Mouse (Mus musculus) midbrain, embryonic 15.5 days (tissue): ENCODE data around the gene Olfr743. TPM values are rescaled to one million over a fixed set of nuclear protein-coding genes. Genes with fewer than 3 reads are reported as not detected.
"Not testable (repeated sequence)": the region's sequence is repeated elsewhere in the genome, so short reads cannot be mapped to it uniquely, and the experiment has no call there.

Experiments used
- ATAC-seq: fragments of 200-750 bp; cut with Nextera tagmentation; replicated peaks from 2 replicates; pipeline ENCODE4 v1.8.0; 2017; ENCODE audit warnings: moderate TSS enrichment
- H3K27ac ChIP-seq: fragments of 300-500 bp; sonication (generic); 2 replicates; pipeline ENCODE4 v1.5.1; 2015; ENCODE audit warnings: mild to moderate bottlenecking, inconsistent platforms
- H3K27me3 ChIP-seq: fragments of 300-500 bp; sonication (generic); replicated peaks from 2 replicates; pipeline ENCODE4 v1.6.1; 2015; ENCODE audit warnings: inconsistent platforms
- H3K36me3 ChIP-seq: fragments of 300-500 bp; sonication (generic); replicated peaks from 2 replicates; pipeline ENCODE4 v1.6.1; 2015; ENCODE audit warnings: inconsistent platforms
- H3K4me1 ChIP-seq: fragments of 300-500 bp; sonication (generic); 2 replicates; pipeline ENCODE4 v1.6.1; 2015; ENCODE audit warnings: inconsistent platforms
- H3K4me2 ChIP-seq: fragments of 300-500 bp; sonication (generic); 2 replicates; pipeline ENCODE4 v1.6.1; 2015; ENCODE audit warnings: inconsistent platforms, mild to moderate bottlenecking, moderate library complexity
- H3K4me3 ChIP-seq: fragments of 300-500 bp; sonication (generic); 2 replicates; pipeline ENCODE4 v1.5.1; 2015; ENCODE audit warnings: mild to moderate bottlenecking, inconsistent platforms
- H3K9ac ChIP-seq: fragments of 300-500 bp; sonication (generic); 2 replicates; pipeline ENCODE4 v1.6.1; 2015; ENCODE audit warnings: mild to moderate bottlenecking, inconsistent platforms
- H3K9me3 ChIP-seq: fragments of 300-500 bp; sonication (generic); 2 replicates; pipeline ENCODE4 v1.6.1; 2016; ENCODE audit warnings: inconsistent platforms
- WGBS: fragments of 180-500 bp; shearing (Covaris S2); methylation state at CpG from one replicate; pipeline ENCODE4 v1.1.7; 2015; ENCODE audit warnings: mixed read lengths; 5-methylcytosine and 5-hydroxymethylcytosine counted together
- polyA plus RNA-seq: library from polyadenylated mRNA; unstranded; fragments of >200 nt; fragmentation: Nextera tagmentation; extraction: Ambion mirVana; gene quantifications from 2 replicates; pipeline ENCODE4 v1.2.1, GENCODE M21; 2015

Olfr743 gene
- polyA plus RNA-seq = not detected in 2 replicates

GRCm38 (mm10) chr14:50521539-50521938 is at the start of gene Olfr743:
TSS of gene Olfr743 (plus strand) at chr14:50521839.
- Histone ChIP-seq H3K4me1 (no peaks in the 10 kb centered on the region), H3K9me3 (no peaks in the 10 kb centered on the region), H3K4me3 (no peak within 1 kb of the TSS), H3K36me3 (no peaks in the 10 kb centered on the region), H3K27ac (no peak within 1 kb of the TSS), H3K9ac (no peak within 1 kb of the TSS), H3K27me3 (no peaks in the 10 kb centered on the region), H3K4me2 (no peak within 1 kb of the TSS)
- no peak for ATAC-seq

- H3K27ac ChIP-seq = no peak within 1 kb of the TSS
- H3K36me3 ChIP-seq = no peaks in the 10 kb centered on the region
- WGBS = 65% methylated on average over 2 of the region's 2 CpGs
- H3K4me3 ChIP-seq = no peak within 1 kb of the TSS
- H3K9ac ChIP-seq = no peak within 1 kb of the TSS
- no peaks in the 10 kb centered on the region for H3K9me3 ChIP-seq
- no peak for ATAC-seq
- no peaks in the 10 kb centered on the region for H3K27me3 ChIP-seq
- no peaks in the 10 kb centered on the region for H3K4me1 ChIP-seq
- H3K4me2 ChIP-seq = no peak within 1 kb of the TSS
Observed at GRCm38 (mm10) chr14:50472438-50472837, 49.2 kb upstream of the Olfr743 start, which contains the start of gene Olfr741. TSS of gene Olfr741 (plus strand) at chr14:50472738.

GRCm38 (mm10) chr14:50478406-50478805 is 43.2 kb upstream of the Olfr743 start:
- no peak overlapping the region for H3K4me3 ChIP-seq
- H3K4me2 ChIP-seq = no peak overlapping the region
- no peaks in the 10 kb centered on the region for H3K4me1 ChIP-seq
- 73% methylated on average over 2 of the region's 2 CpGs for WGBS
- H3K27ac ChIP-seq = no peak overlapping the region
- H3K36me3 ChIP-seq = no peaks in the 10 kb centered on the region
- no peak overlapping the region for H3K9ac ChIP-seq
- ATAC-seq = no peak
- H3K27me3 ChIP-seq = no peaks in the 10 kb centered on the region
- no peaks in the 10 kb centered on the region for H3K9me3 ChIP-seq

DNA sequence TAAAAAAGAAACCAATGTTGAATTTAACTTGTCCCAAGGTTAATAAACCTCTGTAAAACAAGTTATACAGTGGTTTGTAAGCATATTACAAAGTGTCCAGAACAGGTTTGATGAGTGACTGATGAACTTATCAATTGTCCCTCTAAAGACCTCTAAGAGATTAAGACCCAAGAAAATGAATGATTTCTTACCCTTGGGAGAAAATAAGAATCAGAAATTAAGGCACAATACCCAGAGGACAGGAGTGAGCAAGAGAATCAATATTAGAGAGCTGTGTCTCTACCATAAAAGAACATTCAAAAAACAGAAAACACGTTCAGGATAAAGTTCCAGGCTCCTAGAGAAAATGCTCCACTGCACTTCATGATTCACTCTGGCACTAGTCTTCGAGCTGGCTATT is 18.3 kb upstream of the Olfr743 start, which contains the start of gene Olfr742:
Gene Olfr742, plus strand, starts transcription at position 301 of the 400 bp plus-strand sequence.
- Histone ChIP-seq H3K4me1 (no peaks in the 10 kb centered on the region), H3K9me3 (no peaks in the 10 kb centered on the region)
- 57% methylated on average over 2 of the region's 2 CpGs for WGBS

DNA sequence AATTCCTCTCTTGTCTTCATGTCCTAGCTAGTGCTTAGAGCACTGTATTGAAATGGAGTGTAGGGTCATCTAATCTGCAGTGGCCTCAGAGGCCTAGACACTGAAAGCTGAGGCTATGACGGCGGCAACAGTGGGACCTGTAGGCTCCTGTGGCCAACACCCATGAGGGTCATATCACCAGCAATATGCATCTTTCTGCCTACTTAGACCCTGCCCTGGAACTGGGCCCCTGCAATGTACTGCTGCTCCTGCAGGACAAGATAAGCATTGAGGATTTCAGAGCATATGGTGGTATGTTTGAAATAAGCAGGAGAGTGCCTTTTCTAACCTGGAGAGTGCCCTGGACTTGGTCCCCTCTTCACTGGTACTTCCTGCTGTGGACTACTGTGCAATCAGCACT is 31.1 kb downstream of the Olfr743 start:
- no peak for ATAC-seq
- H3K9ac ChIP-seq = no peak overlapping the region
- WGBS = 96% methylated on average over 2 of the region's 2 CpGs

More for the DNA sequence above, 18.3 kb upstream of the Olfr743 start, which contains the start of gene Olfr742:
- H3K27ac ChIP-seq = no peak within 1 kb of the TSS
- H3K27me3 ChIP-seq = no peaks in the 10 kb centered on the region
- H3K9ac ChIP-seq = no peak within 1 kb of the TSS
- H3K4me2 ChIP-seq = no peak within 1 kb of the TSS
- H3K36me3 ChIP-seq = no peaks in the 10 kb centered on the region
- ATAC-seq = no peak
- H3K4me3 ChIP-seq = no peak within 1 kb of the TSS

GRCm38 (mm10) chr14:50573056-50573455 is 51.4 kb downstream of the Olfr743 start:
- H3K4me1 ChIP-seq, H3K9ac ChIP-seq, H3K9me3 ChIP-seq, H3K27ac ChIP-seq, H3K4me3 ChIP-seq, ATAC-seq, H3K36me3 ChIP-seq, H3K27me3 ChIP-seq, H3K4me2 ChIP-seq: not testable (repeated sequence)
- 71% methylated on average over 1 of the region's 1 CpGs for WGBS

More for the DNA sequence above, 31.1 kb downstream of the Olfr743 start:
- Histone ChIP-seq H3K4me2 (no peak overlapping the region), H3K4me3 (no peak overlapping the region), H3K36me3 (no peaks in the 10 kb centered on the region), H3K9me3 (no peaks in the 10 kb centered on the region), H3K27ac (no peak overlapping the region), H3K27me3 (no peaks in the 10 kb centered on the region), H3K4me1 (no peaks in the 10 kb centered on the region)

Other genes with a start within 250 kb of the Olfr743 start
- not detected in 2 replicates for gene Olfr732, start 237.6 kb upstream of the Olfr743 start, polyA plus RNA-seq
- not detected in 2 replicates for gene Olfr733, start 220.3 kb upstream of the Olfr743 start, polyA plus RNA-seq
- gene Olfr734, start 195.1 kb upstream of the Olfr743 start, polyA plus RNA-seq = not detected in 2 replicates
- gene Olfr735, start 173.0 kb upstream of the Olfr743 start, polyA plus RNA-seq = not detected in 2 replicates
- not detected in 2 replicates for gene Tlr11, start 163.9 kb upstream of the Olfr743 start, polyA plus RNA-seq
- gene Olfr736, start 140.7 kb upstream of the Olfr743 start, polyA plus RNA-seq = not detected in 2 replicates
- gene Olfr738, start 114.3 kb upstream of the Olfr743 start, polyA plus RNA-seq = not detected in 2 replicates
- gene Olfr739, start 103.2 kb upstream of the Olfr743 start, polyA plus RNA-seq = not detected in 2 replicates
- gene Olfr740, start 76.3 kb upstream of the Olfr743 start, polyA plus RNA-seq = not detected in 2 replicates
- not detected in 2 replicates for gene Olfr741, start 49.1 kb upstream of the Olfr743 start, polyA plus RNA-seq
- gene Olfr742, start 18.2 kb upstream of the Olfr743 start, polyA plus RNA-seq = not detected in 2 replicates
- not detected in 2 replicates for gene Olfr744, start 93.0 kb downstream of the Olfr743 start, polyA plus RNA-seq
- gene Olfr745, start 117.5 kb downstream of the Olfr743 start, polyA plus RNA-seq = not detected in 2 replicates
- not detected in 2 replicates for gene Olfr746, start 125.2 kb downstream of the Olfr743 start, polyA plus RNA-seq
- not detected in 2 replicates for gene Olfr747, start 171.4 kb downstream of the Olfr743 start, polyA plus RNA-seq
- not detected in 2 replicates for gene Olfr748, start 185.5 kb downstream of the Olfr743 start, polyA plus RNA-seq
- not detected in 2 replicates for gene Olfr749, start 223.3 kb downstream of the Olfr743 start, polyA plus RNA-seq